Mouse (Mus musculus) ES-Bruce4 (cell line): ENCODE data around the gene Fibcd1. TPM values are rescaled to one million over a fixed set of nuclear protein-coding genes. Genes with fewer than 3 reads are reported as not detected.

Source experiments
- H3K27ac ChIP-seq: 2 replicates; pipeline ENCODE4 v1.5.1; 2012; ENCODE audit warnings: low read length, inconsistent platforms; ENCODE audit not compliant: insufficient read depth
- H3K27me3 ChIP-seq: 2 replicates; pipeline ENCODE4 v1.6.1; 2012; ENCODE audit warnings: mild to moderate bottlenecking, low read length, inconsistent platforms; ENCODE audit not compliant: control insufficient read depth, poor library complexity, insufficient read depth, severe bottlenecking
- H3K36me3 ChIP-seq: 2 replicates; pipeline ENCODE4 v1.6.1; 2012; ENCODE audit warnings: inconsistent platforms, mild to moderate bottlenecking, low read length, moderate library complexity; ENCODE audit not compliant: control insufficient read depth, poor library complexity, insufficient read depth, severe bottlenecking
- H3K4me1 ChIP-seq: one replicate; pipeline ENCODE4 v1.8.1; 2011; ENCODE audit warnings: low read length; ENCODE audit not compliant: control insufficient read depth, insufficient read depth
- H3K4me3 ChIP-seq: 2 replicates; pipeline ENCODE4 v1.5.1; 2011; ENCODE audit warnings: low read depth, mild to moderate bottlenecking, low read length
- H3K9ac ChIP-seq: 2 replicates; pipeline ENCODE4 v1.6.1; 2012; ENCODE audit warnings: low read depth, mild to moderate bottlenecking, inconsistent platforms; ENCODE audit not compliant: poor library complexity, severe bottlenecking
- H3K9me3 ChIP-seq: replicated peaks from 2 replicates; pipeline ENCODE4 v1.6.1; 2012; ENCODE audit warnings: mild to moderate bottlenecking, low read length, inconsistent platforms; ENCODE audit not compliant: control insufficient read depth, poor library complexity, insufficient read depth, severe bottlenecking
- CTCF ChIP-seq: IDR thresholded peaks from one replicate; pipeline ENCODE4 v1.8.1; 2011; ENCODE audit warnings: low read depth, low read length
- EP300 ChIP-seq: IDR thresholded peaks from 2 replicates; pipeline ENCODE4 v1.6.1; 2011; ENCODE audit warnings: low read depth, low read length; ENCODE audit not compliant: insufficient read depth
- POLR2A ChIP-seq: IDR thresholded peaks from one replicate; pipeline ENCODE4 v1.8.1; 2011; ENCODE audit warnings: low read length; ENCODE audit not compliant: insufficient read depth
- polyA plus RNA-seq: library from polyadenylated mRNA; stranded (reverse); fragments of >200 nt; gene quantifications from 2 replicates; pipeline ENCODE4 v1.2.4, GENCODE M21; 2011; ENCODE audit warnings: low read depth; ENCODE audit not compliant: missing spikeins, insufficient read depth, insufficient read length

Gene Fibcd1
- polyA plus RNA-seq, 1 experiment: not detected

DNA sequence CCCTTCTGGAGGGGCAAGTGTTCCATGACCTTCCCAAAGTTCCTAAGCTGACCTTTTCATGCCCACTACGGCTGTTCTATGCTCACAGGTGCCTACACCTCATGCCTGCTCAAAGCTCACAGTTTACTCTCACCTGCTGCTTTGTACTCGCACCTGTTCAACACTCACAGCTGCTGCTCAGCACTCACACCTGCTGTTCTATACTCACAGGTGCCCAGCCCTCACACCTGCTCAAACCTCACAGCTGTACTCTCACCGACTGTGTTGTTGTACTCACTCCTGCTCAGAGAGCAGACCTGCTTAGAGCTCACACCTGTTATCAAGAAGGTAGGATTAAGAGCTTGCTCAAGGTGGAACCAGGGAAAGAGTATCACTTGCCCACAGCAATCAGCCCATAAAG, 24.9 kb upstream of the Fibcd1 start:
- no peaks in the 10 kb centered on the region for H3K36me3 ChIP-seq
- TF ChIP-seq EP300: no peak
- no peak for TF ChIP-seq POLR2A
- no peak for TF ChIP-seq CTCF

DNA sequence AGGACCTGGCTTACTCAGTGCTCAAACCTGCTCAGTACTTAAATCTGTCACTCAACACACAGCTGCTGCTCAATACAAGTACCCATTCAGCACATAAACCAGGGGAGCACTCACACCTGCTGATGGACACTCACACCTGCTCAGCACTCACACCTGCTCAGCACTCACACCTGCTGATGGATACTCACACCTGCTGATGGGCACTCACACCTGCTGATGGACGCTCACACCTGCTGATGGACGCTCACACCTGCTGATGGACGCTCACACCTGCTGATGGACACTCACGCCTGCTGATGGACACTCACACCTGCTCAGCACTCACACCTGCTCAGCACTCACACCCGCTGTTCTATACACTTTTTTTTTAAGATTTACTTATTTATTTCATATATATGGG, 23.9 kb upstream of the Fibcd1 start:
- Histone ChIP-seq H3K27ac (no peak overlapping the region), H3K27me3 (no peaks in the 10 kb centered on the region), H3K36me3 (no peaks in the 10 kb centered on the region), H3K4me3 (no peak overlapping the region), H3K9ac (no peak overlapping the region), H3K9me3 (no peaks in the 10 kb centered on the region), H3K4me1 (peaks cover 1% of the 10 kb centered on the region)
- TF ChIP-seq EP300: no peak
- TF ChIP-seq CTCF: no peak
- no peak for TF ChIP-seq POLR2A

More for the DNA sequence above, 24.9 kb upstream of the Fibcd1 start:
- H3K9ac ChIP-seq: no peak overlapping the region
- no peaks in the 10 kb centered on the region for H3K27me3 ChIP-seq
- no peak overlapping the region for H3K27ac ChIP-seq
- H3K4me1 ChIP-seq: peaks cover 1% of the 10 kb centered on the region
- no peak overlapping the region for H3K4me3 ChIP-seq
- no peaks in the 10 kb centered on the region for H3K9me3 ChIP-seq

DNA sequence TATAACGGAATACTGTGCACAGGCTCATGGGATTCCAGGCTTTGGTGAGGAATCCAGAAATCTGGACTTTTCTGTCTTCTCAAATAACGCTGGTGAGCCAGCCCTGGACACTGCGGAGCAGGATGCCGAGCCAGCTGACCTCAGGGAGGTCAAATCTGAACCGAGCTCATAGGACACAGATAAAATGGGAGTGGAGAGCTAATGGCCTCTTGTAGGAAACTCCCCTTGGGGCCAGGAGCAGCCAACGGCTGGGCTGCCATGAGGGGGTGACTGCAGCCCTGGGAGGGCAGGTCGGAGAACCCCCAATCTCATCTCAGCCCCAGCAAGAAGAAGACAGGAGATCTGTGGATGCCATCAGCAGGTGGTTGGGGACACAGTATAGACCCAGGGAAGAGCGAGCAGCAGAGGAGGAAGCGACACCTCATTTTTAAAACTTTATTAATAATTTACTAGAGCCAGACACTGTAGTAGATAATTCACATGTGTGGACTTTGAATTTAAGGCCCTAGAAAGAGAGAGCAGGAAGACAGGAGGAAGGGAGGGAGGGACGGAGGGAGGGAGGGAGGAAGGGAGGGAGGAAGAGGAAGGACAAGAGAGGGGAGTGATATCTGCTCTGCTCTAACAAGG, 22.8 kb upstream of the Fibcd1 start:
- TF ChIP-seq CTCF: no peak
- TF ChIP-seq POLR2A: no peak
- no peak for TF ChIP-seq EP300
- H3K4me1 ChIP-seq: peaks cover 1% of the 10 kb centered on the region
- no peaks in the 10 kb centered on the region for H3K27me3 ChIP-seq
- no peak overlapping the region for H3K4me3 ChIP-seq
- H3K36me3 ChIP-seq: no peaks in the 10 kb centered on the region
- H3K27ac ChIP-seq: no peak overlapping the region
- no peak overlapping the region for H3K9ac ChIP-seq
- H3K9me3 ChIP-seq: no peaks in the 10 kb centered on the region

DNA sequence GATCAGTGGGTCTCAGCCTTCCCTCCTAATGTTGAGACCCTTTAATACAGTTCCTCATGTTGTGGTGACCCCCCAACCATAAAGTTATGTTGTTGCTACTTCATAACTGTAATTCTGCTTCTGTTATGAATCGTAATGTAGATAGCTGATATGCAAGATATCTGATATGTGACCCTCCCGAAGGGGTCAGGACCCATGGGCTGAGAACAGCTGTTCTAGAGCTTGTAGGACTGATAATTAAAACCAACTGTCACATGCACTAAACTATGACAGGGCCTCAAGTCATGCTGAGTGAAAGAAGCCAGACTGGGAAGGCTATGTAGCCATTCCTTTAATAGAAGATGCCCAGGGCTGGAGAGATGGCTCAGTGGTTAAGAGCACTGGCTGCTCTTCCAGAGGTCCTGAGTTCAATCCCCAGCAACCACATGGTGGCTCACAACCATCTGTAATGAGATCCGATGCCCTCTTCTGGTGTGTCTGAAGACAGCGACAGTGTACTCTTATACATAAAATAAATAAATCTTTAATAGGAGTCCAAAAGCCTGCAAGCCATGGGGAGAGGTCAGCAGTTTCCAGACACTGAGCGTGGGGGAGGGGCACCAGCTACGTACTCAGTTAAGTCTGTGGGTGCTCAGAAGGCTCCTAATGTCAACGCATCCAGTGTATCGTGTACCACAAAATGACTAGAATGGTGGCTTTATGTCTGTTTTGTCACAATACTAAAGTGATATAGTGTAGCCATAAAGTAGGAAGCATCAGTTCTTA, 22.1 kb upstream of the Fibcd1 start:
- H3K27ac ChIP-seq: no peak overlapping the region
- H3K9ac ChIP-seq: no peak overlapping the region
- H3K4me3 ChIP-seq: no peak overlapping the region
- H3K9me3 ChIP-seq: no peaks in the 10 kb centered on the region
- TF ChIP-seq CTCF: no peak
- TF ChIP-seq POLR2A: no peak
- no peak for TF ChIP-seq EP300
- no peaks in the 10 kb centered on the region for H3K27me3 ChIP-seq
- no peaks in the 10 kb centered on the region for H3K36me3 ChIP-seq
- H3K4me1 ChIP-seq: peaks cover 1% of the 10 kb centered on the region

DNA sequence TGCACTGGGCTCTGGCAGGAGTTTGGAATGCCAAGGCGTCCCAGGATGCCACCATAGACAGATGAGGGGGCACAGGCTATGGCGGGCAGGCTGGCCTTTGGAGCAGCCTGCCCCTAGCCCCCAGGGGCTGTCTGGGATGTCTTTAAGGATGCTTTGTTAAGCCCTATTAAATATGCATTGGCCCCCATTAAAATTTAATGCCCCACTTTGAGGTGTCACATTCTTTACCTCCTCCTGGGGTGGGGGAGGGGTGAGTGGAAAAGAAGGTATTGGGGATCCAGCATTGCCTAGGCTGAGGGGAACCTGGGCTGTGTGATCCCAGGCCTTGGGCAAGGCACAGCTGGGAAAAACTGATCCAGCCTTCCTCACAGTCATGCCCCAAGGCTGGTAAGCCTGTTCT, 20.0 kb upstream of the Fibcd1 start:
- no peaks in the 10 kb centered on the region for H3K36me3 ChIP-seq
- no peak overlapping the region for H3K27ac ChIP-seq
- no peaks in the 10 kb centered on the region for H3K9me3 ChIP-seq
- H3K9ac ChIP-seq: no peak overlapping the region
- no peaks in the 10 kb centered on the region for H3K27me3 ChIP-seq
- H3K4me1 ChIP-seq: peaks cover 1% of the 10 kb centered on the region
- no peak for TF ChIP-seq POLR2A
- TF ChIP-seq CTCF: no peak
- TF ChIP-seq EP300: no peak
- no peak overlapping the region for H3K4me3 ChIP-seq

DNA sequence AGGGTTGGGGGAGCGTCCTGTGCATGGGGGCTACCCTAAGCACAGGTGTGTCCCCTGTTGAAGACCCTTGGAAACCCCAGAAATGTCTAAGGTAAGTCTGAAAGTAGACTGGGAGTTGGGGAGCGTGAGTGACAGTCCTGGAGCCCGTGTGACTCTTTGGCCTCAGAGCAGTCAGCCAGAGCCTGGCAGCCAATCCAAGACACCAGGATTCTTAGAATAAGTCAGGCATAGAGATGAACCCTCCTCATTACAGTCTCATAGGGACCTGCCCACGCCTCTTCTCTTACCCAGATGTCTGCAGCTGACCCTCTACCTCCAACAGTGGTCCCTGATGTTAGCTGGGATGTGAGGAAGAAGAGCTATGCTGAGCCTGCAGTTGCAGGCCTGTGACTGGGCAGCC, 19.5 kb upstream of the Fibcd1 start:
- TF ChIP-seq EP300 (no peak), POLR2A (no peak), CTCF (no peak)
- Histone ChIP-seq H3K9ac (no peak overlapping the region), H3K4me3 (no peak overlapping the region), H3K9me3 (no peaks in the 10 kb centered on the region), H3K4me1 (peaks cover 1% of the 10 kb centered on the region), H3K36me3 (no peaks in the 10 kb centered on the region), H3K27me3 (no peaks in the 10 kb centered on the region), H3K27ac (no peak overlapping the region)
